In genomic region chr14:26826020-26826419, GRCm38 (mm10) we compare ENCODE assay signal across 20 mouse cellular contexts.
DNase-seq lines count a peak whose midpoint lies in the region; ATAC-seq and TF ChIP-seq lines count a peak whose summit lies in the region.
"Had no signal": no experiment of that assay in that cellular context is flagged by ENCODE, and none has a peak within 500 bp of the region (broad histone marks: within the 10 kb centered on the region; RNA-seq: fewer than 3 reads in every experiment).

No protein-coding gene starts in this region.

- H3K4me1 ChIP-seq in lung, embryonic 14.5 days (ENCODE audit: insufficient read depth): no peaks in the 10 kb centered on the region
- H3K4me1 ChIP-seq in G1E (ENCODE audit: insufficient read depth, low read depth, low read length): no peaks in the 10 kb centered on the region
- no peaks in the 10 kb centered on the region for H3K4me1 ChIP-seq in forebrain, embryonic 15.5 days
- H3K4me1 ChIP-seq: embryonic facial prominence, embryonic 10.5 days; hindbrain, embryonic 12.5 days; intestine, embryonic 15.5 days; limb, embryonic 13.5 days; midbrain, embryonic 10.5 days had no signal

- H3K4me2 ChIP-seq in lung, embryonic 14.5 days: no peak overlapping the region
- no peak overlapping the region for H3K4me2 ChIP-seq in forebrain, embryonic 15.5 days (replicated peaks)
- H3K4me2 ChIP-seq: hindbrain, embryonic 12.5 days; intestine, embryonic 15.5 days; limb, embryonic 13.5 days had no signal

- H3K27ac ChIP-seq in lung, embryonic 14.5 days (ENCODE audit: low read depth): no peak overlapping the region
- no peak overlapping the region for H3K27ac ChIP-seq in forebrain, embryonic 15.5 days (replicated peaks)
- H3K27ac ChIP-seq: embryonic facial prominence, embryonic 10.5 days; hindbrain, embryonic 12.5 days; intestine, embryonic 15.5 days; limb, embryonic 13.5 days; midbrain, embryonic 10.5 days; stomach, postnatal 0 days had no signal

- no peaks in the 10 kb centered on the region for H3K36me3 ChIP-seq in lung, embryonic 14.5 days (ENCODE audit: insufficient read depth)
- no peaks in the 10 kb centered on the region for H3K36me3 ChIP-seq in G1E (replicated peaks)
- H3K36me3 ChIP-seq in forebrain, embryonic 15.5 days: no peaks in the 10 kb centered on the region
- H3K36me3 ChIP-seq: embryonic facial prominence, embryonic 10.5 days; hindbrain, embryonic 12.5 days; intestine, embryonic 15.5 days; limb, embryonic 13.5 days; midbrain, embryonic 10.5 days had no signal

- 30% methylated on average over 2 of the region's 2 CpGs for WGBS in lung, embryonic 14.5 days
- 93% methylated on average over 2 of the region's 2 CpGs for WGBS in forebrain, embryonic 15.5 days

- H3K9ac ChIP-seq in lung, embryonic 14.5 days: no peak overlapping the region
- no peak overlapping the region for H3K9ac ChIP-seq in forebrain, embryonic 15.5 days (replicated peaks)
- H3K9ac ChIP-seq: hindbrain, embryonic 12.5 days; intestine, embryonic 15.5 days; limb, embryonic 13.5 days had no signal

- TF ChIP-seq CTCF in lung, embryonic 14.5 days (IDR thresholded peaks at IDR 0.05; ENCODE audit: low read depth): no peak
- TF ChIP-seq CTCF in G1E (IDR thresholded peaks at IDR 0.05; ENCODE audit: low read depth, low read length): no peak

- no peak overlapping the region for H3K4me3 ChIP-seq in lung, embryonic 14.5 days (ENCODE audit: low read depth, low read length)
- H3K4me3 ChIP-seq in G1E (ENCODE audit: low read depth, low read length): no peak overlapping the region
- no peak overlapping the region for H3K4me3 ChIP-seq in forebrain, embryonic 15.5 days
- H3K4me3 ChIP-seq: embryonic facial prominence, embryonic 10.5 days; hindbrain, embryonic 12.5 days; intestine, embryonic 15.5 days; limb, embryonic 13.5 days; midbrain, embryonic 10.5 days had no signal

- ATAC-seq in lung, embryonic 14.5 days (ENCODE audit: insufficient read depth): no peak
- ATAC-seq in G1E (ENCODE audit: extremely low read depth, insufficient number of reproducible peaks, low FRiP score, poor library complexity, severe bottlenecking): peak; percentile 22; the same call in 1 of the 2 replicates
- peak; percentile 30; the same call in 1 of the 2 replicates for ATAC-seq in megakaryocyte, adult 5-6 weeks (ENCODE audit: poor library complexity, severe bottlenecking)
- ATAC-seq in forebrain, embryonic 15.5 days (replicated peaks): no peak
- ATAC-seq: intestine, embryonic 15.5 days had no signal

- H3K9me3 ChIP-seq in lung, embryonic 14.5 days (ENCODE audit: low read depth, low read length): no peaks in the 10 kb centered on the region
- no peaks in the 10 kb centered on the region for H3K9me3 ChIP-seq in G1E (replicated peaks)
- no peaks in the 10 kb centered on the region for H3K9me3 ChIP-seq in forebrain, embryonic 15.5 days
- H3K9me3 ChIP-seq: embryonic facial prominence, embryonic 10.5 days; hindbrain, embryonic 12.5 days; intestine, embryonic 15.5 days; limb, embryonic 13.5 days; midbrain, embryonic 10.5 days had no signal

- no peaks in the 10 kb centered on the region for H3K27me3 ChIP-seq in lung, embryonic 14.5 days (ENCODE audit: insufficient read depth, low read length)
- no peaks in the 10 kb centered on the region for H3K27me3 ChIP-seq in G1E (ENCODE audit: insufficient read depth, low read length)
- no peaks in the 10 kb centered on the region for H3K27me3 ChIP-seq in forebrain, embryonic 15.5 days
- H3K27me3 ChIP-seq: hindbrain, embryonic 12.5 days; intestine, embryonic 15.5 days; limb, embryonic 13.5 days had no signal

- peak; percentile 8 for DNase-seq in lung, embryonic 14.5 days
- no peak for DNase-seq in lung, postnatal 4 days
- DNase-seq in G1E (ENCODE audit: low spot score): no peak
- DNase-seq in induced T-regulatory cell, adult 2 months (ENCODE audit: low read depth): peak; percentile 43
- DNase-seq in urinary bladder, postnatal 10 days (ENCODE audit: low spot score): no peak
- no peak for DNase-seq in heart, adult 8-10 months (ENCODE audit: low spot score)
- DNase-seq: cerebellum, adult 2 months; cerebellum, postnatal 36 days; gastrocnemius, postnatal 10 days; lung, postnatal 10 days; retina, postnatal 1 day; thymus, postnatal 14 days had no signal

Comparison
In these comparisons a context has a peak if more than half of its experiments do, and no peak if none do; other contexts are left out.
1. DNase-seq: peak in lung, embryonic 14.5 days (single experiment) and induced T-regulatory cell, adult 2 months (single experiment); none in lung, postnatal 4 days (0 of 2), G1E (single experiment), urinary bladder, postnatal 10 days (single experiment) and heart, adult 8-10 months (single experiment).
2. ATAC-seq: peak in G1E (single experiment) and megakaryocyte, adult 5-6 weeks (single experiment); none in lung, embryonic 14.5 days (single experiment) and forebrain, embryonic 15.5 days (single experiment).